Mouse (Mus musculus) stomach, embryonic 16.5 days (tissue): Measurements from ENCODE around the gene Mical2. TPM values are rescaled to one million over a fixed set of nuclear protein-coding genes. Genes with fewer than 3 reads are reported as not detected.

ENCODE experiments used
- ATAC-seq: fragments of 200-750 bp; cut with Nextera tagmentation; 2 replicates; pipeline ENCODE4 v1.8.0; 2017; ENCODE audit warnings: moderate number of reproducible peaks, moderate TSS enrichment; ENCODE audit not compliant: insufficient read depth, low FRiP score
- H3K27ac ChIP-seq: fragments of 300-500 bp; sonication (generic); 2 replicates; pipeline ENCODE4 v1.5.1; 2014; ENCODE audit warnings: low read length
- H3K27me3 ChIP-seq: fragments of 300-500 bp; sonication (generic); 2 replicates; pipeline ENCODE4 v1.6.1; 2014; ENCODE audit warnings: low read length, control low read depth, mixed read lengths; ENCODE audit not compliant: control insufficient read depth, insufficient read depth
- H3K36me3 ChIP-seq: fragments of 300-500 bp; sonication (generic); 2 replicates; pipeline ENCODE4 v1.6.1; 2014; ENCODE audit warnings: low read length; ENCODE audit not compliant: control insufficient read depth, insufficient read depth
- H3K4me1 ChIP-seq: fragments of 300-500 bp; sonication (generic); 2 replicates; pipeline ENCODE4 v1.6.1; 2014; ENCODE audit warnings: low read length, control low read depth, mixed read lengths; ENCODE audit not compliant: control insufficient read depth, insufficient read depth
- H3K4me2 ChIP-seq: fragments of 300-500 bp; sonication (generic); 2 replicates; pipeline ENCODE4 v1.6.1; 2014; ENCODE audit warnings: low read depth, low read length, mixed read lengths
- H3K4me3 ChIP-seq: fragments of 300-500 bp; sonication (generic); replicated peaks from 2 replicates; pipeline ENCODE4 v1.5.1; 2014; ENCODE audit warnings: mild to moderate bottlenecking, low read length
- H3K9ac ChIP-seq: fragments of 300-500 bp; sonication (generic); 2 replicates; pipeline ENCODE4 v1.6.1; 2014; ENCODE audit warnings: low read length
- H3K9me3 ChIP-seq: fragments of 300-500 bp; sonication (generic); replicated peaks from 2 replicates; pipeline ENCODE4 v1.6.1; 2016; ENCODE audit warnings: low read length, control low read depth; ENCODE audit not compliant: control insufficient read depth
- WGBS: fragments of 180-500 bp; shearing (Covaris S2); extraction: QIAGEN DNeasy Blood & Tissue Kit; methylation state at CpG from one replicate; pipeline ENCODE4 v1.1.7; 2014; 5-methylcytosine and 5-hydroxymethylcytosine counted together
- polyA plus RNA-seq: library from polyadenylated mRNA; unstranded; fragments of >200 nt; fragmentation: Nextera tagmentation; extraction: Ambion mirVana; gene quantifications from 2 replicates; pipeline ENCODE4 v1.2.1, GENCODE M21; 2015

Gene Mical2
- polyA plus RNA-seq, 1 experiment from 2014 or later = 13.2 TPM

DNA sequence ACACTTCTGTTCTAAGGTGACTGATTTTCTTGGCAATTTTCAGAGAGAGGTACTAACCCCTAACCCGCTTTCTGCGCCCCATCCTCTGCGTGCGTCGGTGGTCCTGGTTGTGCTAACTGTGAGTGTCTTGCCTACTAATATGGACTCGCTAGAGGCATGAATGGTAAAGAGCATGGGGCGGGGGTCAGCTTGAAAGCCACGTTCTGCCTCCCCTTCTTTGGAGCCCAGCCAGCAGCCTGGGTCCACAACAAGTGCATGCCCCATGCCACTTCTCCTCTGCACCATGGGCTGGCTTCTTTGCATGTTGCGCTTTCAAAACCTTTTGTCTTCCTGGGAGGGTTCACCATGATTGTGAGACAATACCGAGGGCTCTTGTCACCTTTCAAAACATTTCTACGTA, 128.3 kb downstream of the Mical2 start:
- no peak overlapping the region for H3K27ac ChIP-seq
- H3K4me1 ChIP-seq = peaks cover 28% of the 10 kb centered on the region
- no peaks in the 10 kb centered on the region for H3K9me3 ChIP-seq
- no peaks in the 10 kb centered on the region for H3K36me3 ChIP-seq
- H3K4me2 ChIP-seq = no peak overlapping the region
- no peak for ATAC-seq
- H3K9ac ChIP-seq = no peak overlapping the region
- 79% methylated on average over 11 of the region's 11 CpGs for WGBS
- H3K4me3 ChIP-seq = no peak overlapping the region
- H3K27me3 ChIP-seq = no peaks in the 10 kb centered on the region

GRCm38 (mm10) chr7:112354503-112354951, 128.9 kb downstream of the Mical2 start:
- Histone ChIP-seq H3K4me3 (no peak overlapping the region), H3K27me3 (no peaks in the 10 kb centered on the region), H3K9me3 (no peaks in the 10 kb centered on the region), H3K27ac (peak overlapping the region; percentile 80), H3K9ac (no peak overlapping the region), H3K4me2 (peak overlapping the region; percentile 9; the same call in 1 of the 2 replicates), H3K4me1 (peaks cover 28% of the 10 kb centered on the region), H3K36me3 (no peaks in the 10 kb centered on the region)
- WGBS = 13% methylated on average over 7 of the region's 7 CpGs
- ATAC-seq = peak; percentile 91

- Histone ChIP-seq H3K4me2 (no peak overlapping the region), H3K9me3 (no peaks in the 10 kb centered on the region), H3K9ac (no peak overlapping the region), H3K4me3 (no peak overlapping the region), H3K27ac (no peak overlapping the region), H3K4me1 (peaks cover 12% of the 10 kb centered on the region), H3K36me3 (no peaks in the 10 kb centered on the region), H3K27me3 (no peaks in the 10 kb centered on the region)
- no peak for ATAC-seq
- 85% methylated on average over 3 of the region's 3 CpGs for WGBS
Observed at GRCm38 (mm10) chr7:112359594-112359993, 133.9 kb downstream of the Mical2 start.

DNA sequence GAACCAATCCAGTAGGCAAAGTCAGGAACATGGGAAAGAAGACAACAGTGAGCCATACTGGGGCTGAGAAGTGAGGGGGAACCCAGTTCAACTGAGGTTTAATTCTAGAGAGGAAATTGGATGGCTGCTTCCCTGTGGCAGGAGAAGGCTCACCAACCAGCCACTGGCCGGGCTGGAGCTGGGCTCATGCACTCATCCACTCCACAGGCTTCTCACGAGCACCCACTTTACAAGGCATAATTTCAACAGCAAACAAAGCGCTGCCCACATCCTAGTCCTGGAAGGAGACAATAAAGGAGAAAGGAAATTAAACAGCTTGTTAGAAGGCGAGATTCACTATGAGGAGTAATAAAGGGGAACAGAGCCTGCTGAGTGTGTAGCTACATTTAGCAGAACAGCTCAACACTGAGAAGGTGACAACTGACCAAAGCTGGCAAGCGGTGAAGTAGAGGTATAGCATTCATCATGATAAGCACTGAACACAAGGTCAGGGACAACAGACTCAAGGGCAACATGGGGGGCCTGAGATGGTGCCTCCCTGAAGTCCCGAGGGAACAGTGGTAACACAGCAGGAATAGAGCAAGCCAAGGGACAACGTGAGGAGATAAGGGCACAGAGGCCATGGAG, 137.0 kb downstream of the Mical2 start:
- no peak overlapping the region for H3K4me3 ChIP-seq
- no peaks in the 10 kb centered on the region for H3K4me1 ChIP-seq
- H3K9ac ChIP-seq = no peak overlapping the region
- no peaks in the 10 kb centered on the region for H3K9me3 ChIP-seq
- H3K4me2 ChIP-seq = no peak overlapping the region
- no peak for ATAC-seq
- H3K27ac ChIP-seq = no peak overlapping the region
- H3K27me3 ChIP-seq = no peaks in the 10 kb centered on the region
- 69% methylated on average over 7 of the region's 7 CpGs for WGBS
- H3K36me3 ChIP-seq = no peaks in the 10 kb centered on the region

GRCm38 (mm10) chr7:112365864-112366263, 140.2 kb downstream of the Mical2 start:
- Histone ChIP-seq H3K9me3 (no peaks in the 10 kb centered on the region), H3K4me1 (no peaks in the 10 kb centered on the region), H3K36me3 (no peaks in the 10 kb centered on the region), H3K4me2 (no peak overlapping the region), H3K4me3 (no peak overlapping the region), H3K9ac (no peak overlapping the region), H3K27ac (no peak overlapping the region), H3K27me3 (no peaks in the 10 kb centered on the region)
- 51% methylated on average over 3 of the region's 3 CpGs for WGBS
- no peak for ATAC-seq

DNA sequence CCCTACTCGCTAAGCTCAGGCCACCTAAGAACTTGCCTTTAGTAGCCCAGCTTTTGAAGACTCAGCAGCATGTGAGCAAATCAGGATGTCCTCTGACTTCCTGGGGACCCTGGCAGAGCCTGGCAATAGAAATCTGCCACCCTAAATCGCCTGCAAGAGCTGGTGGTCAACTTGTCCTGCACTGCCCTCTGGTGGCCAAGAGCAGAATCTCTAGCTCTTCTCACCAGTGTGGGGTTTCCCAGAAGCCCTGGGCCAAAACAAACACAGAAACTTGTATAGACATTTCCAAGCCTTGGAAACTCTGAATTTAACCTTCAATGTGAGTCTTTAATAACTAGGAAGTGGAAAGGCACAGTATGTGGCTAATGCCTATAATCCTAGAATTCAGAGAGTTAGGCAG, 143.4 kb downstream of the Mical2 start:
- no peaks in the 10 kb centered on the region for H3K4me1 ChIP-seq
- H3K27me3 ChIP-seq = no peaks in the 10 kb centered on the region
- H3K4me2 ChIP-seq = no peak overlapping the region
- no peak overlapping the region for H3K9ac ChIP-seq
- no peaks in the 10 kb centered on the region for H3K36me3 ChIP-seq
- H3K9me3 ChIP-seq = no peaks in the 10 kb centered on the region
- H3K27ac ChIP-seq = peak overlapping the region; percentile 23; the same call in 1 of the 2 replicates
- ATAC-seq = peak; percentile 67; the same call in 1 of the 2 replicates
- H3K4me3 ChIP-seq = no peak overlapping the region
- WGBS = 31% methylated on average over 2 of the region's 2 CpGs

- Histone ChIP-seq H3K4me1 (peaks cover under 1% of the 10 kb centered on the region; the same call in 1 of the 2 replicates), H3K27me3 (no peaks in the 10 kb centered on the region), H3K9me3 (no peaks in the 10 kb centered on the region), H3K27ac (peak overlapping the region; percentile 23; the same call in 1 of the 2 replicates), H3K4me3 (no peak overlapping the region), H3K36me3 (no peaks in the 10 kb centered on the region), H3K4me2 (no peak overlapping the region), H3K9ac (no peak overlapping the region)
- ATAC-seq = no peak
- 83% methylated on average over 3 of the region's 3 CpGs for WGBS
Observed at GRCm38 (mm10) chr7:112369977-112370376, 144.3 kb downstream of the Mical2 start.

DNA sequence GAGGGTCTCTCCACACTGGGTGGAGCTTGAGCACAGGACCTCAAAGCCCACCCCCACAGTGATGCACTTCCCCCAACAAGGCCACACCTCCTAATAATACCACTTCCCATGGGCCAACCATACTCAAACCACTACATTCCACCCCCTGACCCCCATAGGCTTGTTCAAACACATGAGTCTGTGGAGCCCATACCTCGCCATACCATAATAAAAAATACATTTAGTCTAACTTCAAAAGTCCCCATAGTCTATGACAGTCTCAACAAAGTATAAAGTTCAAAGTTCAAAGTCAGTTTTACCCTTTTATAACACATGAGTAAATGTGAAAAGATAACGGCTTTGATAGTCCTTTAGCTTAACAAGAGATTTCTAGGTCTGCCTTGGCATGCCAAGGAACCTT, 145.7 kb downstream of the Mical2 start:
- Histone ChIP-seq H3K27ac (no peak overlapping the region), H3K4me1 (peaks cover 12% of the 10 kb centered on the region; the same call in 1 of the 2 replicates), H3K4me3 (no peak overlapping the region), H3K9ac (no peak overlapping the region), H3K9me3 (no peaks in the 10 kb centered on the region), H3K36me3 (no peaks in the 10 kb centered on the region), H3K27me3 (no peaks in the 10 kb centered on the region), H3K4me2 (no peak overlapping the region)
- no peak for ATAC-seq
- WGBS = 78% methylated on average over 2 of the region's 2 CpGs

DNA sequence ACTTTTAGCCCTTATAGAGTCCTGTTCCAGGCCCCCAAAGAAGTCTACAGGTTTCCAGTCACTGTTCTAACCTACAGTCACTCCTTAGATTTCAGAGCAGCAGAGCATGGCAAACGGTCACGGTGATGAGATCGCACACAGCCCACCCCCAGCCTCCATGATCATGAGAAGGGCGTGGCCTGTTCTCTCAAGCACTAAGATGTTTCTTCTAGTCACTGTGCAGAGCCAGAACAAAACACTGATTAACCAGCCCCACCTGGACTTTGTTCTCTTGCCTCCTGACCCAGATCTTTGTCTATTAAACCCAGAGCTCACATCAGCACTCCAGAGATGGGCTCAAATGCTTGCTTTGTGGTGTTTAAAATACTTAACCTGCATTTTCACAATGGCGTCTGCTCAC, 148.4 kb downstream of the Mical2 start:
- Histone ChIP-seq H3K4me1 (peaks cover 17% of the 10 kb centered on the region; the same call in 1 of the 2 replicates), H3K27me3 (no peaks in the 10 kb centered on the region), H3K4me3 (no peak overlapping the region), H3K27ac (no peak overlapping the region), H3K4me2 (no peak overlapping the region), H3K36me3 (no peaks in the 10 kb centered on the region), H3K9me3 (no peaks in the 10 kb centered on the region), H3K9ac (no peak overlapping the region)
- peak; percentile 41; the same call in 1 of the 2 replicates for ATAC-seq
- 73% methylated on average over 5 of the region's 5 CpGs for WGBS
